Mouse (Mus musculus): ENCODE results near the gene Rsf1. TPM values are rescaled to one million over a fixed set of nuclear protein-coding genes. Genes with fewer than 3 reads are reported as not detected.

Rsf1 gene
- total RNA-seq, 2 experiments from 2014 or later = 17.0 to 20.0 TPM

DNA sequence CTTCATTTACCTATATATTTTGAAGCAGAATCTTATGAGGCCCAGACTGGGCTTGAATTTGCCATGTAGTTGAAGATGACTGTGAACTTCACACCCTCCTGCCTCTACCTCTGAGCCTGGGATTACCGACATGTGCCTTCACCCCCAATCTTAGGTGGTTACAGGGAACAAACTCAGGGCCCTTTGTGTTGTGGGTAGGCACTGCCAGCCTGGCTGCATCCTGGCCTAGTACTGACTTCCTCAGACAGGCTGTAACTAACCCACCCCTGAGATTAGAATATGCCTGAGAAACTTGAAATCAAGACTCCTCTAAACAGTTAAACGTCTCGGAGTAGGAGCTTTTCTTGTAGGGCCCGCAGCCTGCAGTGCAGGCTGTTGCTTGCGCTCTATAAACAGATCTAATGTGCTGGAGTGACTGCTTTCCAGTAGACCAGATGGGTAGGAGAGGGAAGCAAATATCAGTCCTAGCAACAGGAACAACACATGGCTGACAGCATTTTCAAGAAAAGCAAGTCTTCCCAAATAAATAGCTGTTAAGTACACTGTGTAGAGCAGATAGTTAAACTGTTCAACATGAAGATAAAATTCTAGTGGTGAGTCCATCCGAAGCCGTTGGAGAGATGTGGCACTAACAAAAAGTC, 142.7 kb downstream of the Rsf1 start:
- DNase-seq = no peak
- intact Hi-C loops (cut with DNase I) = no loop called here

DNA sequence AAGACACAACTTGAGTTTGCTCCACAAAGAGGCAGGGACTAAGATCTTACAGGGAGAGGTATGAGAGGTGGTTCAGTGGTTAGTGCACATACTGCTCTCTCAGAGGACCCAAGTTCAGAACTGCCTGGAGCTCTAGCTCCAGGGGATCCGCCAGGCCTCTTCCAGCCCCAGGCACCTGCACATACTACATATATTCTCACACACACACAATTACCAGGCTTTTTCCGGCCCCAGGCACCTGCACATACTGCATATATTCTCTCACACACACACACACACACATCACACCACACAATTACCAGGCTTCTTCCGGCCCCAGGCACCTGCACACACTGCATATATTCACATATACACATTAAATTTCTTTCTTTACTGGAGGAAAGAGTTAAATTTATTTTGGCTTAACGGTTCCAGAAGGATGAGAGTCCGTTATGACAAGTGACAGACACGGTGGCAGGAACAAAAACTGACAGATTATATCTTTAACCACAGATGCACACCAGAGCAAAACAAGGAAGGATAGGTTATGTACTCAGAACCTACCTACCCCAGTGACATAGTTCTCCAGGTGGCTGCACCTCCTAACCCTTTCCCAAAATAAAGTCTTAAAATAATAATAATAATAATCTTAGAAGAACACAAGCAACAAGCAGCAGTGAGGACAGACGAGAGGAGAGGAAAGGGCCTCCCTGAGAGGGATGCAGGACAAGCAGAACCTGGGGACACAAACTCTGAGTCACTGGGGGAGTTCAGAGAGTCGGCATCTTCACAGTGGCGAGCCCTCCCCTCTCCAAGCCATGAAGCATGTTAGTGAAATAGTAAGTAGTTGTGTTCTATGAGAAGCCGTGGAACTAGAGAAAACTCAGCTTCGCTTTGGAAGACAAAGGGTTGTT, 144.2 kb downstream of the Rsf1 start:
- DNase-seq = no peak
- intact Hi-C loops (cut with DNase I) = no loop called here

DNA sequence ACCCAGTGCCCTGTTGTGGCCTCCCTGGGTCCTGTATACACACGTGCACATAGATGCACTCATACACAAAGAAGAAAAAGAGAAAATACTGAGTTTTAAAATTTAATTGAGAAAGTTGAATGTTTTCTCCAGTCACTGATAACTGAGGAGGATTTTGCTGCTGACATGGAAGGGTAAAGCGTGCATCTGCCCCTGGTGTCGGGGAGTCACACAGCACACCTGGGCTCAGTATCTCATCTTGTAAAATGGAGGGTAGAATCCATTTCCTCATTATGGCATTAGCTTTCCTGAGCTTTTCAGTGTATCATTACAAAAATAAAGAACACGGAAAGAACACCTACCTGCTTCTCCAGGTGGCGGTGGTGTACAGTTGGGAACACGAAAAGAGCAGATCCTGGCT, 145.7 kb downstream of the Rsf1 start:
- intact Hi-C loops (cut with DNase I) = no loop called here
- DNase-seq = no peak

DNA sequence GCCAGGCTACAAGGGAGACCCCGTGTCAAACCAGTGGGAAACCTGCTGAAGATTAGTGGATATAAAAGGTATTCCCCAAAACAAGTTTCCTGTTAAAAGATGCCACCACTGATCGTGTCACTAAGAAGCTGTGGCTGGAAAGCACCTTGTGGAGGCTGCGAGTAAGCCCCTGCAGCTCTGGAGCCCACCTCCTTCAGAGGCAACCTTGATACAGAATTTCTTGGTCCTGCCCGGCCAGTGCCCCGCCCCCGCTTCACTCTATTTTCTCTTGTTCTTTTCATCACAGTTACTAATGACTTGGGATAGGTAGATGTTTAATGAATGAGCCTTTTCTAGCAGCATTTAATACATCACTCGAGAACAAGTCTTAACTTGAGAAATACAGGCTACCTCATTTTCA, 146.4 kb downstream of the Rsf1 start:
- intact Hi-C loops (cut with DNase I) = no loop called here
- DNase-seq = no peak

DNA sequence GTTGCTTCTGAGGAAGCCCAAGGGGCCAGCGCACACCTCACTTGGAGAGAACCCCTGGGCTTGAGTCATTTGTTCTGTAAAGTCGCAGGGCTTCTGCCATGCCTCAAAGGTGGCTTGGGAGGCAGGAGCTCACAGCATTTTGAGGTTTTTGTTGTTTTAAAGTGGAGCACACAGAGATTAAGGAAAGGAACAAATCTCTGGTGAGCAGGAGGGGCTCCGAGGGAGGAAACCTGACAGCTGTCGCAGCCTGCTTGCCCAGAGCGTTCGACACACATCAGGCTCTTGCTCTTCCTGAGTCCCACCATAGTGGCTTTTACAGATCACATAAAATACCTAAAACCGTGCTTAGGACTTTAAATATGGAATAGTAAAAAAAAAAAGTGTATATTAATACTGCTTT, 147.1 kb downstream of the Rsf1 start:
- DNase-seq = no peak
- intact Hi-C loops (cut with DNase I) = no loop called here

DNA sequence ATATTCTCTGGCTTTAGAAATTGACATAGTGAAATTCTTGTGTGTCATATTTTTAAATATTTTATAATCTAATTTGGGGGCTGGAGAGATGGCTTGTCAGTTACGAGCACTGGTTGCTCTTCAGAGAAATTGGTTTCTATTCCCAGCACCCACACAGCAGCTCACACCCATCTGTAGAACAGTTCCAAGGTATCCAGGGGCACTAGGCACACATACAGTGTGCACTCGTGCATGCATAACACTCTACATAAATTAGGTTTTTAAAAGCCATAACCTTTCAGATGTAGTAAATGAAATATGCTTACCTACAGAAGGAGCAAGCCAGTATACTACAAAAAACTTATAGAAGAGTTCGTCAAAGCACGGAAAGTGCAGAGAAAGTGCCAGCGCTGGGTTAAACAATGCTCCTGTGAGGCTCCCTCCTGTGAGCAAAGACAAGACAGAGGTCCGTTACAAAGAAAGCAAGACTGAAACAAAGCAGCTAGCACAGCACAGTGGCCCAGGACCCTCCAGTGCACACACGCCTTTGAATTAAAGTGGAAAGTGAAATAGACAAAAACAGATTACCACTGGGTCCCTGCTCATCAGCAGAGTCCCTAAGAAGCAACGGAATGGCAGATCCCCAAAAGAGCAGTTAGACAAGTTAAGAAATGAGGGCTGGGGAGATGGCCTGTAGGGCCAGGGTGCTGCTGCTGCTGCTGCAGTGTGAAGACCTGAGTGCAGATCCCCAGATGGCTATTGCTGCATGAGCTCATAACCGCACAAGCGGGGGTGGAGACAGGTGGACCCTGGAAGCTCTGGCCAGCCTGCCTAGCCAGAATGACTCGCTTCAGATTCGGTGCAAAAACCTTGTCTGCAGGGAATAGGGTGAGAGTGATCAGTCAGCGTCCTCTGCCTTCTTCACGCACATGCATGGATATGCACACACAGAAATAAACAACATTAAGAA, 149.3 kb downstream of the Rsf1 start:
- intact Hi-C loops (cut with DNase I) = no loop called here
- DNase-seq = no peak

DNA sequence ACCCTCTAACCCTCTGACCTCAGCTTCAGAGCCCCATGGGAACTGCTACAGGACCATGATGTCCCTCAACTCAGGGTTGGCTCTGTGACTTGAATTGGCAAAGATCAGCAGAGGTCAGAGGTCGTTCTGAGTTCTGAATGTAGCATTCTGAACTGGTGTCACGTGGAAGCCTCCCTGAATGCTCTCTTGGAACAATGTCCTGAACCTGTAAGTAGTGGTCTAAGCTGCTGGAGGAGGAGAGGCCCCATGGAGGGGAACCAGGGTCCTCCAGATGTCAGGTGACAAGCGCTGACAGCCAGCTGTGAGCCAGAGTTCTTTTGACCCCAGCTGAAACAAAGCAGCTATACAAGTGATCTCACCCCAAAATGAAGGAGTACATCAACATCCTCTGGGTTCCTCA, 150.7 kb downstream of the Rsf1 start:
- no peak for DNase-seq
- intact Hi-C loops (cut with DNase I) = no loop called here

DNA sequence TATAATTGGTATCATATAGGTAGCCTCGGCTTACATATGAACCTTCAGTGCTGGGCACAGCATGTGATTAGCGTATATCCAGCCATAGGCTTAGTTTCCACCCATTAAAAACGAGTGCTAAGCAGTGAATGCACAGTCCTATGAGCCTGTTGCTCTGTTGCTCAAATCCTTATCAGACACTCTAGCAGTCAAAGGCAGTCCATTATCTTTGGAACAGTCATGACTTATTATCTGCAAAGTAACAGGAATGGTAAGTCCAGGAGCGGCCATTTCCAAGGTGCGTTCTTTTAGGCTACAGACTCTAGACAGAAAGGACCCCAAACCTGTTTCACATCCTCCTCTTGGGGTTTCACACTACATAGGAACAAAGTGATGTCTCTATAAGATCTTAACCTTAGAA, 153.9 kb downstream of the Rsf1 start:
- no peak for DNase-seq
- intact Hi-C loops (cut with DNase I) = no loop called here

DNA sequence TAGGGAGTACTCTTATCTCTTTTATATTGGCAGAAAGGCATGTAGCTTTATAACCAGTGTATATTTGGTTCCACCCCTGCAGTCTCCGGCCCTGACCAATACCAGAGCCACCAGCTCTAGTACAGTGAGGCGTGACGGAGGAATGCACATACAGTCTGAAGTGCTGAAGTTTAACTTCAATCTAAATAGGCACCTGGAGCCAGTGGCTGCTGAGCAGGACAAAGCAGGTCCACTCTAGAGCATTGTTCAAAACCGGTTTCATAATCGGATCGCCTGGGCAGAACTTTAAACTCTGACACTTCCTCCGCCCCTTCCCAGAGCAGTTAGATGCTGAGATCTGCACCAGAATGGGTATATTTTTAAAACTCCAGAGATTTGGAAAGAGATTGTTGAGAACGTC, 155.3 kb downstream of the Rsf1 start:
- no peak for DNase-seq
- intact Hi-C loops (cut with DNase I) = no loop called here

DNA sequence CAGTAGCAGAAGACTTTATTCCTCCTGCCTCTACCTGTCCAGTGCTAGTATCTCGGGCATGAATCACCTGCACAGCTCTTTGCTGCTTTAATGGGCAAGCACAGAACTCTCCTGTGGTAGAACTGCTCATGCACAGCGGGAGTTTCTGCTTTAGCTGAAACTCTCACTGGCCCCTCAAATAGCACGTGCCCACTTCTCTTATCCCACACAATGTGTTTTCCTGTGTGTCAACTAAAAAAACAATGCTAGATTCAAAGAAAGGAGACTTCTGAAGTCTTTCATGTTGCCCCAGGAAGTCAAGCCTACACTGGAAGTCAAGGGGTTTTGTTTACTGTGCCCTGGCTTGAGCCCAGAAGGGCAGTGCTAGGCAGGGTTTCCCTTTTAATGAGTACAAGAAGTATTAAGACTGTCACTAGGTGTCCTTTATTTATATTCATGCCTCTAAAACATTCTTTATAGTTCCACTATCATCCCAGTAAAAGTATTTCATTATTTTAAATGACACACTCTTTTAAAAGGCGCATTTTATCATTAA, 156.3 kb downstream of the Rsf1 start:
- intact Hi-C loops (cut with DNase I) = no loop called here
- DNase-seq = no peak

DNA sequence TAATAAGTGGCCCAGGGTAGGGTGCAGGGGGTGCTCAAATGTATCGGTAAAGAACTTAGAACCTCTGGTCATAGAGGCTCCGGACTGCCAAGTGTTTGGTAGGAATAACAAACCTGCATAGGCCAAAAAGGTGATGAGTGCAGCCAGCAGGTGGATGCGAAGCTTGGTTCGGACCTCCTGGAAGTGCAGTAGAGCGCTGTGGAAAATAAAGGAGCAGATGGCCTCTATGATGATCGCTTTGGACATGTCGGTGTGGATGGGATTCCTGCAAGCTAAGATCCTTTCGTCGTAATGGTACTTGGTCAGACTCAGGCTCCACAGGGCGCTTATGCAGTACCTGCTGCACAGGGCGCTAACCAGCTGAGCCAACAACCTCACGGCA, 157.6 kb downstream of the Rsf1 start:
- DNase-seq = no peak
- intact Hi-C loops (cut with DNase I) = no loop called here

DNA sequence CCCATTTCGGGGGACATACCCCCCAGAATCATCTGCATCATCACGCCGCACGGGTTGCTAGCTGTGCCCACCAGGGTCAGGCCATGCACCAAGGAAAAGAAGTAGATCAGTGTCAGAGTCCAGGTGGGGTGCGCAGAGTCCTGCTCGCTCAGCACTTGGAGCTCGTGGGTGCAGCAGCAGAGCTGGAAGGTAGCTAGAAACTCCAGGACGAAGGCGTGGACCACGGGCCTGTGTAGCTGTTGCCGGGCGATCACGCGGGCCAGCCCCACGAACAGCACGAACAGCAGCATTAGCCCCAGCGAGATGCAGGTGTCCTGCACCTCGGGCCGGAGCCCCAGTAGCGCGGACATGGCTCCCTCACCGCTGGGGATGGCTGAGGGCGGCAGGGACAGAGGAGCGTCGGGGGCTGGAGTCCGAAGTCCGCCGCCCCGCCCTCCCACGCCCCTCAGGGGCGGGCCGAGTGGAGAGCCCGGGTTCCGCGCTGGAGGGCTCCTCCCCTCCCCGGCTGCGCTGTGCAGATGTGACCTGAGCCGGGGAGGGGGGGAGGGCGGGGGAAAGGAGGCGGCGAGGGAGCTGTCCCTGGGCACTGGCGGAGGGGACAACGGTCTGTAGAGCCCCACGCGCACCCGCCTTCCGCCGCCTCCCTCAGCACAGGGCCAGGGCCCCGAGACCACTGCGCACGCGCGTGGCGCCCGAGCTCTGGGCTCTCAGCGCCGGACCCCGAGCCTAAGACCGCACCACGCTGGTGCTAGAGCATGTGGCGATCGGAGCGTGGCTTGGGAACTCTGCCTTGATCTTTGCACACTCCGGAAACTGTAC, 158.2 kb downstream of the Rsf1 start, which contains the start of gene Aqp11:
Aqp11 (minus strand) TSS at position 652 of the 819 bp plus-strand sequence.
- peak; percentile 86 to 89 for DNase-seq
- intact Hi-C loops (cut with DNase I) = no loop called here

DNA sequence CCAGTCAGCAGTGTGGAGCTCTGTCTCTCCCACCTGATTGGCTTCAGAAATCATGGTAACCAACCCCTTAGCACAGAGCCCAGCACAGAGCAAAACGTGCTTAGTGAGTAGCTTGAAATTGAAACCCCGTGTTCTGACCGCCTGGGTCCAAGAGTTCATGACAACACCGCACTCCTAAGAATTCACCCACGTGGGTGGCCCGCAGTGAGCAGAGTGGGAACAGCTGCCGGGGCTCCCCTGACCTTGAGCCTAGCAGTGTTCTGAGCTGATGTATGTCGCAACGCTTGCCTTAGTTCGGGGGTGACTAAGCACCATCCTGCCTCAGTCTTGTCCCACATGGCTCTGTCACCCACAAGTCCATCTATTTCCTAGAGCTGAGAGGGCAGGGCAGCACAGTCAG, 161.3 kb downstream of the Rsf1 start:
- no peak for DNase-seq
- intact Hi-C loops (cut with DNase I) = loop anchor here (10.0 kb wide), 1 partner anchor 344 kb away; no protein-coding TSS in a partner anchor

DNA sequence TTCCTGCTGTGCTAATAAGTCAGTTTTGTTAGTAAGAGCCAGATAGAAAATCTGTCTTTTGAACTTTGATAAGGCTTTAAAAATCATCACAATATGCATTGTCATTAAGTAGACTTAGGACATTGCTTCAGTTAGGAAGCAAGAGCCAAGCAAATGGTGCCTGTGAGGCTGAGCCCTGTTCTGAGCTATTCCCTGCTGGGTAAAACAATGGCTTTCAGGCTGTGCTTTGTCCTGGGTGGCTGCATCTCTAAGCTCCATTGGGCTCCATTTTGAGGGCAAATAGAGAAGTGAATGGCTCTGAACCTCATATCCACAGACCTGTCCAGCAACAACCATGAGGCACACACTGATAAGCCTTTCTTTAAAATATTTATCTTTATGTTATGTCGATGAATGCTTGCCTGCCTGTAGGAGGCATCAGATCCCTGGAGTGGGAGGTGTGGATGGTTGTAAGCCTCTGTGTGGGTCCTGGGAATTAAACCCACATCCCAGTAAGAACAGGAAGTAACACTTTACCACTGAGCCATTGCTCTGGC, 162.1 kb downstream of the Rsf1 start:
- DNase-seq = no peak
- intact Hi-C loops (cut with DNase I) = loop anchor here (10.0 kb wide), 1 partner anchor 343 kb away; no protein-coding TSS in a partner anchor

Other genes with a start within 250 kb of the Rsf1 start
- 1 to 10 TPM; 1.5 to 1.7 TPM for gene Usp35, start 247.9 kb upstream of the Rsf1 start, total RNA-seq (2021)
- 1 to 10 TPM; 1.4 to 2.7 TPM for gene Kctd21, start 247.6 kb upstream of the Rsf1 start, total RNA-seq (2021)
- gene Alg8, start 208.3 kb upstream of the Rsf1 start, total RNA-seq (2021) = 1 to 10 TPM; 7.7 to 7.8 TPM
- gene Ndufc2, start 179.9 kb upstream of the Rsf1 start, total RNA-seq (2021) = 100 to 1,000 TPM; 525 to 575 TPM
- 10 to 100 TPM; 20.5 to 28.4 TPM for gene Thrsp, start 162.2 kb upstream of the Rsf1 start, total RNA-seq (2021)
- under 1 TPM; 0.31 to 0.37 TPM for gene Kctd14, start 128.6 kb upstream of the Rsf1 start, total RNA-seq (2021)
- 10 to 100 TPM; 46.6 to 52.4 TPM for gene Ints4, start 98.9 kb upstream of the Rsf1 start, total RNA-seq (2021)
- 10 to 100 TPM; 41.8 to 53.9 TPM for gene Aamdc, start 392 bp upstream of the Rsf1 start, total RNA-seq (2021)
- gene Clns1a, start 116.7 kb downstream of the Rsf1 start, total RNA-seq (2021) = 10 to 100 TPM; 33.3 to 40.5 TPM
- gene Aqp11, start 158.4 kb downstream of the Rsf1 start, total RNA-seq (2021) = 1 to 10 TPM; 1.1 to 1.4 TPM
- 1 to 10 TPM in 1 of 2 experiments, under 1 TPM in 1; 0.72 to 1.8 TPM for gene Pak1, start 208.7 kb downstream of the Rsf1 start, total RNA-seq (2021)

All from heart, postnatal 10 days (tissue).